Mouse (Mus musculus) C2C12 (cell line): ENCODE data around the gene Miip. TPM values are rescaled to one million over a fixed set of nuclear protein-coding genes. Genes with fewer than 3 reads are reported as not detected.

ENCODE experiments used
- H3K27me3 ChIP-seq: one replicate; pipeline ENCODE4 v1.6.1; 2011; ENCODE audit not compliant: control insufficient read depth, insufficient read depth, insufficient read length
- H3K36me3 ChIP-seq: one replicate; pipeline ENCODE4 v1.6.1; 2011; ENCODE audit not compliant: control insufficient read depth, insufficient read depth
- H3K4me3 ChIP-seq: one replicate; pipeline ENCODE4 v1.5.1; 2011; ENCODE audit warnings: mild to moderate bottlenecking, control low read depth; ENCODE audit not compliant: poor library complexity, insufficient read depth, severe bottlenecking
- H3K79me2 ChIP-seq: one replicate; pipeline ENCODE4 v1.6.1; 2011; ENCODE audit not compliant: control insufficient read depth, insufficient read depth
- H3K79me3 ChIP-seq: one replicate; pipeline ENCODE4 v1.6.1; 2011; ENCODE audit warnings: low read depth, control low read depth
- H3ac ChIP-seq: one replicate; pipeline ENCODE3; 2011; ENCODE audit warnings: low read depth; ENCODE audit not compliant: control insufficient read depth, insufficient read length
- CEBPB ChIP-seq: IDR thresholded peaks from one replicate; pipeline ENCODE4 v1.6.1; 2011; ENCODE audit warnings: low read depth, mild to moderate bottlenecking, control low read depth, moderate library complexity
- CTCF ChIP-seq: IDR thresholded peaks from one replicate; pipeline ENCODE4 v1.5.1; 2011; ENCODE audit not compliant: control insufficient read depth, insufficient read depth, insufficient read length
- FOSL1 ChIP-seq: IDR thresholded peaks from one replicate; pipeline ENCODE4 v1.8.0; 2011; ENCODE audit warnings: mild to moderate bottlenecking, low read length; ENCODE audit not compliant: poor library complexity, insufficient read depth, severe bottlenecking
- MAX ChIP-seq: IDR thresholded peaks from one replicate; pipeline ENCODE4 v1.6.1; 2011; ENCODE audit warnings: mild to moderate bottlenecking, control low read depth
- MYOD1 ChIP-seq: IDR thresholded peaks from one replicate; pipeline ENCODE4 v1.6.1; 2011; ENCODE audit warnings: low read depth; ENCODE audit not compliant: control insufficient read depth, insufficient read length
- MYOG ChIP-seq: IDR thresholded peaks from one replicate; pipeline ENCODE4 v1.6.1; 2011; ENCODE audit not compliant: control insufficient read depth, insufficient read length; ENCODE audit errors: extremely low read depth
- USF1 ChIP-seq: IDR thresholded peaks from one replicate; pipeline ENCODE4 v1.6.1; 2011; ENCODE audit warnings: low read depth, mild to moderate bottlenecking, control low read depth, moderate library complexity
- polyA plus RNA-seq: library from polyadenylated mRNA; unstranded; fragments of >200 nt; fragmentation: generic; extraction: Trizol; gene quantifications from one replicate; pipeline ENCODE4 v1.2.1, GENCODE M21; 2012; ENCODE audit warnings: missing spikeins

Miip gene
- polyA plus RNA-seq, 1 experiment, result 13.5 TPM

- no peaks in the 10 kb centered on the region for H3K79me3 ChIP-seq
- H3K4me3 ChIP-seq, result no peak overlapping the region
- no peak overlapping the region for H3ac ChIP-seq
- no peaks in the 10 kb centered on the region for H3K79me2 ChIP-seq
- TF ChIP-seq CEBPB (no peak), MYOD1 (no peak)
- H3K27me3 ChIP-seq, result no peaks in the 10 kb centered on the region
- H3K36me3 ChIP-seq, result peaks cover 58% of the 10 kb centered on the region
Measured at GRCm38 (mm10) chr4:147890341-147890740, 21.7 kb upstream of the Miip start.

- TF ChIP-seq MAX, result no peak
- TF ChIP-seq USF1, result no peak
- TF ChIP-seq FOSL1, result no peak
- TF ChIP-seq CEBPB, result no peak
- no peak for TF ChIP-seq CTCF
- TF ChIP-seq MYOD1, result no peak
- TF ChIP-seq MYOG, result no peak
- H3K27me3 ChIP-seq, result no peaks in the 10 kb centered on the region
- H3K79me3 ChIP-seq, result no peaks in the 10 kb centered on the region
- H3K4me3 ChIP-seq, result no peak overlapping the region
- no peaks in the 10 kb centered on the region for H3K79me2 ChIP-seq
- peaks cover 70% of the 10 kb centered on the region for H3K36me3 ChIP-seq
- H3ac ChIP-seq, result no peak overlapping the region
Measured at GRCm38 (mm10) chr4:147888237-147888636, 19.6 kb upstream of the Miip start.

- H3K36me3 ChIP-seq, result peaks cover 72% of the 10 kb centered on the region
Measured at GRCm38 (mm10) chr4:147887277-147887676, 18.7 kb upstream of the Miip start.

GRCm38 (mm10) chr4:147886158-147886557, 17.5 kb upstream of the Miip start:
- Histone ChIP-seq H3K4me3 (no peak overlapping the region), H3K27me3 (no peaks in the 10 kb centered on the region), H3ac (no peak overlapping the region), H3K36me3 (peaks cover 79% of the 10 kb centered on the region), H3K79me2 (no peaks in the 10 kb centered on the region), H3K79me3 (no peaks in the 10 kb centered on the region)
- no peak for TF ChIP-seq MYOD1

More at GRCm38 (mm10) chr4:147887277-147887676, 18.7 kb upstream of the Miip start:
- H3K79me3 ChIP-seq, result no peaks in the 10 kb centered on the region
- no peak overlapping the region for H3K4me3 ChIP-seq
- no peak overlapping the region for H3ac ChIP-seq
- H3K79me2 ChIP-seq, result no peaks in the 10 kb centered on the region
- no peaks in the 10 kb centered on the region for H3K27me3 ChIP-seq
- TF ChIP-seq CEBPB (no peak), CTCF (no peak)

GRCm38 (mm10) chr4:147884138-147884537, 15.5 kb upstream of the Miip start:
- Histone ChIP-seq H3K79me2 (no peaks in the 10 kb centered on the region), H3K27me3 (no peaks in the 10 kb centered on the region), H3K4me3 (no peak overlapping the region), H3K79me3 (no peaks in the 10 kb centered on the region), H3K36me3 (peaks cover 80% of the 10 kb centered on the region), H3ac (no peak overlapping the region)
- TF ChIP-seq MAX (no peak), USF1 (no peak)

- TF ChIP-seq MYOG (no peak), CEBPB (no peak), FOSL1 (no peak), MYOD1 (no peak), USF1 (no peak), MAX (no peak), CTCF (no peak)
- peaks cover 82% of the 10 kb centered on the region for H3K36me3 ChIP-seq
- no peaks in the 10 kb centered on the region for H3K79me3 ChIP-seq
Measured at GRCm38 (mm10) chr4:147883041-147883440, 14.4 kb upstream of the Miip start.

GRCm38 (mm10) chr4:147881792-147882191, 13.2 kb upstream of the Miip start:
- no peak overlapping the region for H3K4me3 ChIP-seq
- H3K79me3 ChIP-seq, result no peaks in the 10 kb centered on the region
- H3K79me2 ChIP-seq, result no peaks in the 10 kb centered on the region
- no peak overlapping the region for H3ac ChIP-seq
- no peak for TF ChIP-seq MAX
- TF ChIP-seq CEBPB, result no peak
- no peak for TF ChIP-seq MYOG
- TF ChIP-seq FOSL1, result no peak
- no peak for TF ChIP-seq USF1
- H3K36me3 ChIP-seq, result peaks cover 78% of the 10 kb centered on the region
- no peaks in the 10 kb centered on the region for H3K27me3 ChIP-seq

More at GRCm38 (mm10) chr4:147883041-147883440, 14.4 kb upstream of the Miip start:
- no peaks in the 10 kb centered on the region for H3K79me2 ChIP-seq
- H3K27me3 ChIP-seq, result no peaks in the 10 kb centered on the region
- no peak overlapping the region for H3K4me3 ChIP-seq
- H3ac ChIP-seq, result no peak overlapping the region
